Mouse (Mus musculus) gastrocnemius, adult 8-10 months (tissue): ENCODE data around the gene Sept5. TPM values are rescaled to one million over a fixed set of nuclear protein-coding genes. Genes with fewer than 3 reads are reported as not detected.

Experiments used
- DNase-seq, 2 experiments: peaks; one replicate each; pipeline ENCODE4 v3.0.0; 2022; ENCODE audit warnings: low spot score in 2 of 2
- total RNA-seq, 4 experiments: library from RNA; stranded (reverse); gene quantifications; 2 replicates each; pipeline ENCODE4 v1.2.4; 2022

Sept5 gene
- total RNA-seq, 4 experiments from 2014 or later = 1.7 to 2.7 (median 2.3) TPM

- DNase-seq = no peak
Observed at GRCm38 (mm10) chr16:18585676-18586075, 44.1 kb downstream of the Sept5 start.

- no peak for DNase-seq
Observed at GRCm38 (mm10) chr16:18584901-18585510, 44.7 kb downstream of the Sept5 start.

GRCm38 (mm10) chr16:18583673-18584357 lies 45.9 kb downstream of the Sept5 start:
- no peak for DNase-seq

- DNase-seq = no peak
Observed at GRCm38 (mm10) chr16:18583169-18583568, 46.6 kb downstream of the Sept5 start.

- DNase-seq = no peak
Observed at GRCm38 (mm10) chr16:18582426-18583148, 47.2 kb downstream of the Sept5 start.

GRCm38 (mm10) chr16:18581623-18582205 lies 48.0 kb downstream of the Sept5 start:
- no peak for DNase-seq

GRCm38 (mm10) chr16:18581050-18581622 lies 48.6 kb downstream of the Sept5 start:
- DNase-seq = no peak

- DNase-seq = no peak
Observed at GRCm38 (mm10) chr16:18580389-18580788, 49.4 kb downstream of the Sept5 start.

GRCm38 (mm10) chr16:18577599-18578160 lies 52.1 kb downstream of the Sept5 start:
- no peak for DNase-seq

- no peak for DNase-seq
Observed at GRCm38 (mm10) chr16:18577071-18577470, 52.7 kb downstream of the Sept5 start.

GRCm38 (mm10) chr16:18574196-18574595 lies 55.6 kb downstream of the Sept5 start:
- DNase-seq = no peak

Other genes with a start within 250 kb of the Sept5 start
- 10 to 100 TPM; 17.2 to 23.5 (median 21.3) TPM for gene Txnrd2, start 203.6 kb downstream of the Sept5 start, total RNA-seq
- gene Comt, start 203.1 kb downstream of the Sept5 start, total RNA-seq = 10 to 100 TPM; 36.7 to 39.9 (median 38.5) TPM
- gene Gnb1l, start 131.2 kb downstream of the Sept5 start, total RNA-seq = 1 to 10 TPM; 3.1 to 6.1 (median 3.7) TPM
- gene Rtl10, start 131.1 kb downstream of the Sept5 start, total RNA-seq = 1 to 10 TPM; 2.9 to 4.6 (median 3.7) TPM
- 1 to 10 TPM; 3.0 to 5.8 (median 3.9) TPM for gene Tbx1, start 39.3 kb downstream of the Sept5 start, total RNA-seq
- gene Gp1bb, start 7.6 kb downstream of the Sept5 start, total RNA-seq = not detected
- gene Gm49601, start 3.5 kb downstream of the Sept5 start, total RNA-seq = under 1 TPM in 3 of 4 experiments, not detected in 1; 0.29 to 0.48 (median 0.47) TPM
- 1 to 10 TPM; 4.7 to 6.7 (median 5.6) TPM for gene Cldn5, start 146.9 kb upstream of the Sept5 start, total RNA-seq
- 10 to 100 TPM; 42.1 to 47.5 (median 45.9) TPM for gene Ufd1, start 181.8 kb upstream of the Sept5 start, total RNA-seq
- gene Cdc45, start 182.0 kb upstream of the Sept5 start, total RNA-seq = 1 to 10 TPM; 1.4 to 3.1 (median 1.8) TPM
- gene 2510002D24Rik, start 206.6 kb upstream of the Sept5 start, total RNA-seq = 10 to 100 TPM; 15.7 to 19.6 (median 17.1) TPM
- 1 to 10 TPM in 1 of 4 experiments, under 1 TPM in 1, not detected in 2; 0.48 to 3.1 TPM for gene Gm28539, start 206.6 kb upstream of the Sept5 start, total RNA-seq
- gene Mrpl40, start 246.9 kb upstream of the Sept5 start, total RNA-seq = 10 to 100 TPM; 35.2 to 43.2 (median 39.6) TPM
- 10 to 100 TPM; 22.3 to 40.6 (median 27.0) TPM for gene Hira, start 247.1 kb upstream of the Sept5 start, total RNA-seq